Mouse (Mus musculus) ES-Bruce4 (cell line): ENCODE results near the gene 4632433K11Rik. TPM values are rescaled to one million over a fixed set of nuclear protein-coding genes. Genes with fewer than 3 reads are reported as not detected.
"Not testable (repeated sequence)": the region's sequence is repeated elsewhere in the genome, so short reads cannot be mapped to it uniquely, and the experiment has no call there.

Experiments
- H3K27ac ChIP-seq: 2 replicates; pipeline ENCODE4 v1.5.1; 2012; ENCODE audit warnings: low read length, inconsistent platforms; ENCODE audit not compliant: insufficient read depth
- H3K27me3 ChIP-seq: 2 replicates; pipeline ENCODE4 v1.6.1; 2012; ENCODE audit warnings: mild to moderate bottlenecking, low read length, inconsistent platforms; ENCODE audit not compliant: control insufficient read depth, poor library complexity, insufficient read depth, severe bottlenecking
- H3K36me3 ChIP-seq: 2 replicates; pipeline ENCODE4 v1.6.1; 2012; ENCODE audit warnings: inconsistent platforms, mild to moderate bottlenecking, low read length, moderate library complexity; ENCODE audit not compliant: control insufficient read depth, poor library complexity, insufficient read depth, severe bottlenecking
- H3K4me1 ChIP-seq: one replicate; pipeline ENCODE4 v1.8.1; 2011; ENCODE audit warnings: low read length; ENCODE audit not compliant: control insufficient read depth, insufficient read depth
- H3K4me3 ChIP-seq: 2 replicates; pipeline ENCODE4 v1.5.1; 2011; ENCODE audit warnings: low read depth, mild to moderate bottlenecking, low read length
- H3K9ac ChIP-seq: 2 replicates; pipeline ENCODE4 v1.6.1; 2012; ENCODE audit warnings: low read depth, mild to moderate bottlenecking, inconsistent platforms; ENCODE audit not compliant: poor library complexity, severe bottlenecking
- H3K9me3 ChIP-seq: replicated peaks from 2 replicates; pipeline ENCODE4 v1.6.1; 2012; ENCODE audit warnings: mild to moderate bottlenecking, low read length, inconsistent platforms; ENCODE audit not compliant: control insufficient read depth, poor library complexity, insufficient read depth, severe bottlenecking
- CTCF ChIP-seq: IDR thresholded peaks from one replicate; pipeline ENCODE4 v1.8.1; 2011; ENCODE audit warnings: low read depth, low read length
- EP300 ChIP-seq: IDR thresholded peaks from 2 replicates; pipeline ENCODE4 v1.6.1; 2011; ENCODE audit warnings: low read depth, low read length; ENCODE audit not compliant: insufficient read depth
- POLR2A ChIP-seq: IDR thresholded peaks from one replicate; pipeline ENCODE4 v1.8.1; 2011; ENCODE audit warnings: low read length; ENCODE audit not compliant: insufficient read depth
- polyA plus RNA-seq: library from polyadenylated mRNA; stranded (reverse); fragments of >200 nt; gene quantifications from 2 replicates; pipeline ENCODE4 v1.2.4, GENCODE M21; 2011; ENCODE audit warnings: low read depth; ENCODE audit not compliant: missing spikeins, insufficient read depth, insufficient read length

Gene 4632433K11Rik
- polyA plus RNA-seq, 1 experiment: 1.9 TPM

GRCm38 (mm10) chr7:5017931-5018330 is 16.0 kb upstream of the 4632433K11Rik start:
- peak overlapping the region; percentile 70; the same call in 1 of the 2 replicates for H3K27ac ChIP-seq
- peak overlapping the region; percentile 17; the same call in 1 of the 2 replicates for H3K9ac ChIP-seq
- TF ChIP-seq POLR2A: no peak
- TF ChIP-seq CTCF: no peak
- TF ChIP-seq EP300: no peak

GRCm38 (mm10) chr7:5019576-5019975 is 14.3 kb upstream of the 4632433K11Rik start:
- H3K27me3 ChIP-seq: not testable (repeated sequence)

More at GRCm38 (mm10) chr7:5017931-5018330, 16.0 kb upstream of the 4632433K11Rik start:
- Histone ChIP-seq H3K9me3 (no peaks in the 10 kb centered on the region), H3K4me3 (peak overlapping the region; percentile 5), H3K36me3 (no peaks in the 10 kb centered on the region), H3K27me3 (no peaks in the 10 kb centered on the region), H3K4me1 (peaks cover 3% of the 10 kb centered on the region)

GRCm38 (mm10) chr7:5020000-5020681 is 13.8 kb upstream of the 4632433K11Rik start, which contains the start of the genes Zfp865 and Ccdc106:
TSS of gene Zfp865 (plus strand) at chr7:5020376.
TSS of gene Ccdc106 (plus strand) at chr7:5020553.
- peak within 1 kb of the TSS; percentile 98 for H3K9ac ChIP-seq
- peaks cover 3% of the 10 kb centered on the region for H3K4me1 ChIP-seq
- peak within 1 kb of the TSS; percentile 79 for H3K4me3 ChIP-seq
- TF ChIP-seq CTCF (no peak), EP300 (0 out of 2 replicates have a peak, but pooled peaks have one; percentile 10)
- peak within 1 kb of the TSS; percentile 70 for H3K27ac ChIP-seq
- no peaks in the 10 kb centered on the region for H3K9me3 ChIP-seq
- peaks cover 2% of the 10 kb centered on the region; the same call in 1 of the 2 replicates for H3K36me3 ChIP-seq
- no peaks in the 10 kb centered on the region for H3K27me3 ChIP-seq

More at GRCm38 (mm10) chr7:5019576-5019975, 14.3 kb upstream of the 4632433K11Rik start:
- Histone ChIP-seq H3K9ac (peak overlapping the region; percentile 98), H3K27ac (peak overlapping the region; percentile 70), H3K4me3 (peak overlapping the region; percentile 42)
- not testable (repeated sequence) for H3K36me3 ChIP-seq, H3K4me1 ChIP-seq, H3K9me3 ChIP-seq

- peaks cover 2% of the 10 kb centered on the region; the same call in 1 of the 2 replicates for H3K36me3 ChIP-seq
- TF ChIP-seq EP300 (no peak), CTCF (no peak), POLR2A (no peak)
- no peaks in the 10 kb centered on the region for H3K9me3 ChIP-seq
- peak overlapping the region; percentile 79 for H3K4me3 ChIP-seq
- H3K9ac ChIP-seq: peak overlapping the region; percentile 98
- H3K27ac ChIP-seq: peak overlapping the region; percentile 65
- no peaks in the 10 kb centered on the region for H3K27me3 ChIP-seq
- H3K4me1 ChIP-seq: peaks cover 3% of the 10 kb centered on the region
These were observed 13.2 kb upstream of the 4632433K11Rik start for GRCm38 (mm10) chr7:5020685-5021084.

- peaks cover 3% of the 10 kb centered on the region for H3K4me1 ChIP-seq
- H3K9me3 ChIP-seq: no peaks in the 10 kb centered on the region
- H3K4me3 ChIP-seq: peak overlapping the region; percentile 79
- H3K9ac ChIP-seq: peak overlapping the region; percentile 98
- peaks cover 2% of the 10 kb centered on the region; the same call in 1 of the 2 replicates for H3K36me3 ChIP-seq
- no peaks in the 10 kb centered on the region for H3K27me3 ChIP-seq
- no peak for TF ChIP-seq EP300
- TF ChIP-seq POLR2A: no peak
- TF ChIP-seq CTCF: no peak
- H3K27ac ChIP-seq: no peak overlapping the region
These were observed 12.7 kb upstream of the 4632433K11Rik start for GRCm38 (mm10) chr7:5021197-5021596.

- H3K27ac ChIP-seq: no peak overlapping the region
- H3K9ac ChIP-seq: no peak overlapping the region
- no peaks in the 10 kb centered on the region for H3K36me3 ChIP-seq
- H3K4me1 ChIP-seq: no peaks in the 10 kb centered on the region
- H3K9me3 ChIP-seq: no peaks in the 10 kb centered on the region
- TF ChIP-seq CTCF (no peak), EP300 (no peak), POLR2A (no peak)
- no peaks in the 10 kb centered on the region for H3K27me3 ChIP-seq
- H3K4me3 ChIP-seq: peak overlapping the region; percentile 59
These were observed 4.4 kb upstream of the 4632433K11Rik start for GRCm38 (mm10) chr7:5029543-5029942.
